Mouse (Mus musculus) embryonic facial prominence, embryonic 15.5 days (tissue): Measurements from ENCODE around the gene Cacna1b. TPM values are rescaled to one million over a fixed set of nuclear protein-coding genes. Genes with fewer than 3 reads are reported as not detected.
A peak's percentile ranks its signal among the peaks of the same experiment; 100 is the strongest.

ENCODE experiments used
- ATAC-seq: fragments of 200-750 bp; cut with Nextera tagmentation; 2 replicates; pipeline ENCODE4 v1.8.0; 2017; ENCODE audit warnings: low read depth, moderate TSS enrichment; ENCODE audit not compliant: insufficient number of reproducible peaks, low FRiP score, low TSS enrichment
- H3K27ac ChIP-seq: fragments of 300-500 bp; sonication (generic); replicated peaks from 2 replicates; pipeline ENCODE4 v1.5.1; 2015; ENCODE audit warnings: mild to moderate bottlenecking, inconsistent platforms
- H3K27me3 ChIP-seq: fragments of 300-500 bp; sonication (generic); 2 replicates; pipeline ENCODE4 v1.6.1; 2015; ENCODE audit warnings: inconsistent platforms
- H3K36me3 ChIP-seq: fragments of 300-500 bp; sonication (generic); 2 replicates; pipeline ENCODE4 v1.6.1; 2015; ENCODE audit warnings: mild to moderate bottlenecking, inconsistent platforms
- H3K4me1 ChIP-seq: fragments of 300-500 bp; sonication (generic); 2 replicates; pipeline ENCODE4 v1.6.1; 2015; ENCODE audit warnings: inconsistent platforms
- H3K4me2 ChIP-seq: fragments of 300-500 bp; sonication (generic); replicated peaks from 2 replicates; pipeline ENCODE4 v1.6.1; 2015; ENCODE audit warnings: mild to moderate bottlenecking, inconsistent platforms
- H3K4me3 ChIP-seq: fragments of 300-500 bp; sonication (generic); replicated peaks from 2 replicates; pipeline ENCODE4 v1.5.1; 2015; ENCODE audit warnings: mild to moderate bottlenecking, inconsistent platforms
- H3K9ac ChIP-seq: fragments of 300-500 bp; sonication (generic); 2 replicates; pipeline ENCODE4 v1.6.1; 2015; ENCODE audit warnings: inconsistent platforms
- H3K9me3 ChIP-seq: fragments of 300-500 bp; sonication (generic); replicated peaks from 2 replicates; pipeline ENCODE4 v1.6.1; 2016; ENCODE audit warnings: inconsistent platforms
- WGBS: fragments of 180-500 bp; shearing (Covaris S2); methylation state at CpG from one replicate; pipeline ENCODE4 v1.1.7; 2015; 5-methylcytosine and 5-hydroxymethylcytosine counted together
- polyA plus RNA-seq: library from polyadenylated mRNA; unstranded; fragments of >200 nt; fragmentation: Nextera tagmentation; extraction: Ambion mirVana; gene quantifications from 2 replicates; pipeline ENCODE4 v1.2.1, GENCODE M21; 2015

Gene Cacna1b
- polyA plus RNA-seq, 1 experiment from 2014 or later: 1.3 TPM

DNA sequence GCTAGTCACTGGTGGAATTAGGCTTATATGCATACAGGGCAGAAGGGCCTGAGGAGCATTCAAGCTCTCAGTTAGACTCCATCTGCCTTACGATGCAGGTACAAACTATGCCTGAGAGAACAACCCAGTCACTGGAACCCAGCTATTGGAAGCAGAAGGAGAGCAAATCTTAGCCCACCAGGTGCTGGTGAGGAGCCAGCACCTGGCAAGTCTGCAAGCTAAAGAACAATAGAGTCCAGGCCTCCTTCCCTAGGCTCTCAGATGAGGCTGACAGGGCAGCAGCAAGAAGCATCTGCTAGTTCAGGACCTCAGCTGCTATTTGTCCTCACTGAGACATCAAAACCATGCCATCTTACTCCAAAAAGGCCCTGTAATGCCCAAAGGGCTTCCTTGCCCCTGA lies 82.2 kb downstream of the Cacna1b start:
- Histone ChIP-seq H3K9ac (no peak overlapping the region), H3K9me3 (no peaks in the 10 kb centered on the region), H3K27me3 (no peaks in the 10 kb centered on the region), H3K4me1 (0 out of 2 replicates have a peak, but pooled peaks cover 8% of the 10 kb centered on the region), H3K36me3 (no peaks in the 10 kb centered on the region), H3K27ac (no peak overlapping the region), H3K4me3 (no peak overlapping the region), H3K4me2 (no peak overlapping the region)
- 92% methylated on average over 1 of the region's 1 CpGs for WGBS
- no peak for ATAC-seq

GRCm38 (mm10) chr2:24680176-24680575 lies 82.8 kb downstream of the Cacna1b start:
- H3K36me3 ChIP-seq: no peaks in the 10 kb centered on the region
- no peak overlapping the region for H3K4me2 ChIP-seq
- no peak overlapping the region for H3K27ac ChIP-seq
- no peak overlapping the region for H3K9ac ChIP-seq
- no peaks in the 10 kb centered on the region for H3K27me3 ChIP-seq
- ATAC-seq: no peak
- H3K4me3 ChIP-seq: no peak overlapping the region
- WGBS: 71% methylated on average over 2 of the region's 2 CpGs
- H3K9me3 ChIP-seq: no peaks in the 10 kb centered on the region
- 0 out of 2 replicates have a peak, but pooled peaks cover 8% of the 10 kb centered on the region for H3K4me1 ChIP-seq

- Histone ChIP-seq H3K36me3 (no peaks in the 10 kb centered on the region), H3K4me2 (peak overlapping the region; percentile 55), H3K4me1 (0 out of 2 replicates have a peak, but pooled peaks cover 8% of the 10 kb centered on the region), H3K4me3 (peak overlapping the region; percentile 23), H3K27ac (no peak overlapping the region), H3K9me3 (no peaks in the 10 kb centered on the region), H3K27me3 (no peaks in the 10 kb centered on the region), H3K9ac (no peak overlapping the region)
- WGBS: 19% methylated on average over 50 of the region's 50 CpGs
- ATAC-seq: peak; percentile 65; the same call in 1 of the 2 replicates
Observed at GRCm38 (mm10) chr2:24679012-24679651, 83.8 kb downstream of the Cacna1b start.

- Histone ChIP-seq H3K36me3 (no peaks in the 10 kb centered on the region), H3K4me2 (peak overlapping the region; percentile 55; the same call in 1 of the 2 replicates), H3K27ac (no peak overlapping the region), H3K4me1 (0 out of 2 replicates have a peak, but pooled peaks cover 8% of the 10 kb centered on the region), H3K4me3 (no peak overlapping the region), H3K27me3 (no peaks in the 10 kb centered on the region), H3K9ac (no peak overlapping the region), H3K9me3 (no peaks in the 10 kb centered on the region)
- ATAC-seq: no peak
- 78% methylated on average over 5 of the region's 5 CpGs for WGBS
Observed at GRCm38 (mm10) chr2:24678538-24678937, 84.4 kb downstream of the Cacna1b start.

- H3K36me3 ChIP-seq: no peaks in the 10 kb centered on the region
- H3K4me1 ChIP-seq: 0 out of 2 replicates have a peak, but pooled peaks cover 8% of the 10 kb centered on the region
- H3K27ac ChIP-seq: no peak overlapping the region
- 73% methylated on average over 4 of the region's 4 CpGs for WGBS
- H3K4me3 ChIP-seq: no peak overlapping the region
- H3K4me2 ChIP-seq: no peak overlapping the region
- H3K9ac ChIP-seq: no peak overlapping the region
- no peak for ATAC-seq
- no peaks in the 10 kb centered on the region for H3K9me3 ChIP-seq
- H3K27me3 ChIP-seq: no peaks in the 10 kb centered on the region
Observed at GRCm38 (mm10) chr2:24678110-24678509, 84.8 kb downstream of the Cacna1b start.

- ATAC-seq: no peak
- Histone ChIP-seq H3K9me3 (no peaks in the 10 kb centered on the region), H3K4me1 (0 out of 2 replicates have a peak, but pooled peaks cover 8% of the 10 kb centered on the region), H3K27me3 (no peaks in the 10 kb centered on the region), H3K4me2 (no peak overlapping the region), H3K9ac (no peak overlapping the region), H3K4me3 (no peak overlapping the region), H3K27ac (no peak overlapping the region), H3K36me3 (no peaks in the 10 kb centered on the region)
- WGBS: 92% methylated on average over 3 of the region's 3 CpGs
Observed at GRCm38 (mm10) chr2:24677629-24678028, 85.3 kb downstream of the Cacna1b start.

DNA sequence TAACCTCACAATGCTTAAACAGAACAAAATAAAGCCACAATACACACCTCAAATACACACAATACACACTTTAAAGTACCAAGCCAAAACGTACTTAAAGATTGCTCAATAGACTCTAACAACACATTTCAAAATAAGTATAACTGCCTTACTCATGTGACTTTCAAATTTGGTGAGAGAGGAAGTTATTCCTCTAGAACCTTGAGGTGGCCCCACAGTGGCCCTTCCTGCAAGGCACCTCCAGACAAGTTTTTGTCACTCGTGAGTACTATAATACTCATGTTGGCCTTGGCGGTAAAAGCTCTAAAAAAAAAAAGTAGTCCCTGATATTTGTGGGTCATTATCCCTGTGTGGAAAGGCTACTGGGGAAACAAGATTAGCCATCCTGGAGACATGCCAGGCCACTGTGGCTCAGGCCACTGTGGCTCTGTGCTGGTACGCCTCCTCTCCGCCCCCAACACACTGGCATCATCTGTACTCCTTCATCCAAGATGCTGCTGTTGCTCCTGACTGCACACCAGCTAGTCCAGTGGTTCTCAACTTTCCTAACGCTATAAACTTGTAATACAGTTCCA lies 88.4 kb downstream of the Cacna1b start:
- Histone ChIP-seq H3K4me2 (no peak overlapping the region), H3K36me3 (no peaks in the 10 kb centered on the region)
- 76% methylated on average over 6 of the region's 6 CpGs for WGBS

GRCm38 (mm10) chr2:24668598-24668997 lies 94.4 kb downstream of the Cacna1b start:
- no peaks in the 10 kb centered on the region for H3K36me3 ChIP-seq
- H3K27me3 ChIP-seq: no peaks in the 10 kb centered on the region
- no peaks in the 10 kb centered on the region for H3K9me3 ChIP-seq
- no peak overlapping the region for H3K27ac ChIP-seq
- H3K4me3 ChIP-seq: no peak overlapping the region
- 86% methylated on average over 5 of the region's 5 CpGs for WGBS
- ATAC-seq: no peak
- H3K4me2 ChIP-seq: no peak overlapping the region
- H3K9ac ChIP-seq: no peak overlapping the region
- H3K4me1 ChIP-seq: 0 out of 2 replicates have a peak, but pooled peaks cover 2% of the 10 kb centered on the region

More for the DNA sequence above, 88.4 kb downstream of the Cacna1b start:
- no peak overlapping the region for H3K9ac ChIP-seq
- no peak for ATAC-seq
- H3K4me3 ChIP-seq: no peak overlapping the region
- no peaks in the 10 kb centered on the region for H3K9me3 ChIP-seq
- no peaks in the 10 kb centered on the region for H3K27me3 ChIP-seq
- 0 out of 2 replicates have a peak, but pooled peaks cover 8% of the 10 kb centered on the region for H3K4me1 ChIP-seq
- no peak overlapping the region for H3K27ac ChIP-seq

DNA sequence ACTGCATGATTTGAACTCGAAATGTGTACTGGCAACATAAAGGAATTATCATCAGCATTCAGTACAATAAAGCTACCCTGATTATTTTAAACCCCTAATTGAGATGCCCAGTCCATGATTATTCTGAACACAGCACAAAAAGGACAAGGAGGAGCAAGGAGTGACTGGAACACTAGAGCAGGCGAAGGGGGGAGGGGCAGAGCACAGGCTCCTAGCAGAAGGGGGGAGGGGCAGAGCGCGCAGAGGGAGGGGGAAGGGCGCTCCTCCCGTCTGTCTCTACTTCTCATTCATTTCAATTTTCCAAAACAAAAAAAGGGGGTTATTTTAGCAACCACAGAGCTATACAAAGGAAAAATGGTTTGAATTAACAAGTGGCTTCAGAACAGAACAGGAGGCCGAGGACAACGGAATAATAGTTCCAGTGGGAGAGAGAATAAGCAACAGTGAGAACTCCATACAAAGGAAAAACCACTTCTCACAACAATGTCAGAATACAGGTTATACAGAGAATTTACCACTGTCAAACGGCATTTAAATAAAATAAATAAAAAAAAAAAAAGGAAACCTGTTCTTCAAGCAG lies 98.2 kb downstream of the Cacna1b start:
- H3K4me2 ChIP-seq: no peak overlapping the region; the same call in 1 of the 2 replicates
- WGBS: 16% methylated on average over 8 of the region's 9 CpGs
- no peak for ATAC-seq

GRCm38 (mm10) chr2:24659150-24659775 lies 103.7 kb downstream of the Cacna1b start:
- 80% methylated on average over 6 of the region's 6 CpGs for WGBS
- H3K27ac ChIP-seq: no peak overlapping the region
- no peaks in the 10 kb centered on the region for H3K27me3 ChIP-seq
- ATAC-seq: no peak
- no peak overlapping the region for H3K4me2 ChIP-seq
- H3K36me3 ChIP-seq: no peaks in the 10 kb centered on the region
- no peaks in the 10 kb centered on the region for H3K4me1 ChIP-seq
- no peaks in the 10 kb centered on the region for H3K9me3 ChIP-seq
- no peak overlapping the region for H3K9ac ChIP-seq
- H3K4me3 ChIP-seq: no peak overlapping the region

More for the DNA sequence above, 98.2 kb downstream of the Cacna1b start:
- Histone ChIP-seq H3K4me3 (no peak overlapping the region), H3K4me1 (0 out of 2 replicates have a peak, but pooled peaks cover 2% of the 10 kb centered on the region), H3K27me3 (no peaks in the 10 kb centered on the region), H3K36me3 (no peaks in the 10 kb centered on the region), H3K9me3 (no peaks in the 10 kb centered on the region), H3K9ac (no peak overlapping the region), H3K27ac (no peak overlapping the region)

- WGBS: 41% methylated on average over 6 of the region's 6 CpGs
- no peaks in the 10 kb centered on the region for H3K36me3 ChIP-seq
- no peaks in the 10 kb centered on the region for H3K9me3 ChIP-seq
- no peaks in the 10 kb centered on the region for H3K27me3 ChIP-seq
- H3K27ac ChIP-seq: no peak overlapping the region
- H3K4me2 ChIP-seq: no peak overlapping the region
- no peak overlapping the region for H3K4me3 ChIP-seq
- H3K4me1 ChIP-seq: 0 out of 2 replicates have a peak, but pooled peaks cover 4% of the 10 kb centered on the region
- no peak overlapping the region for H3K9ac ChIP-seq
- ATAC-seq: no peak
Observed at GRCm38 (mm10) chr2:24648503-24648902, 114.4 kb downstream of the Cacna1b start.
